Mouse (Mus musculus): ENCODE measurements around the gene Ube2b. TPM values are rescaled to one million over a fixed set of nuclear protein-coding genes. Genes with fewer than 3 reads are reported as not detected.

Gene Ube2b
- 35.4 and 40.0 TPM in 2 replicates for polyA plus RNA-seq (2012; rRNA removed)

DNA sequence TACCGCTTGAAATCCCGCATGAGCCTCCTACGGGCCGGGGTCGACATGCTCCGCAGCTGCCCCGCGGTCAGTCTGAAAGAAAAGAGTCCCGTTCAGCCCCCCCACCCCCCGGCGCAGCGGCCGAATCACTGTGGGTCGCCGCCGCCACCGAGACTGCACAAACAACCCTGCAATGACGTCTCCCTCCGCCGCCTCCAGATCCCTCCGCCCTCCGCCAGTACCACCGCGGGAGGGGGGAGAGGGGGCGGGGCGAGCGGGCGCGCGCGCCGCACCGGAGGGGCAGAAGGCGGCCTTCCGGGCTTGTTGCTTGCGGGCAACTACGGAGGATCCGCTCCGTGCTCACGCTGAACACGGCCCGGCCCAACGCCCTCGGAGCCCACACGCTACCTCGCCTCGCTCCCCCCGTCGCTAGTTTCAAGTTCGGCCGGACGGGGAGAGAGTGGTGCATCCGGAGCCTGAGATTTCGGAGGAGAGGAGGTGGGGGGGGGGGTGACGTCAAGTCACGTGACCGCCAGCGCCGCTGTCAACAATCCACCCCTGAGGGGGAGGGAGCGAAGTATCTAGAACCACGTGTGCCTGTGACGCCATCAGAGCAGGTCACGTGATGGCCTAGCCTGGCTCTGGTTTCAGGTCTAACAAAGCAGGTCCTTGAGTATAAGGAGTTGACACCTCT lies at the start of gene Ube2b:
Gene Ube2b, minus strand, starts transcription at position 473 of the 673 bp plus-strand sequence.
- DNase-seq (ENCODE audit: low read depth, low spot score), result peak; percentile 98
- under 1% methylated on average over 62 of the region's 63 CpGs for WGBS

GRCm38 (mm10) chr11:52046446-52047165 lies 46.0 kb upstream of the Ube2b start:
- WGBS, result 24% methylated on average over 4 of the region's 4 CpGs

DNA sequence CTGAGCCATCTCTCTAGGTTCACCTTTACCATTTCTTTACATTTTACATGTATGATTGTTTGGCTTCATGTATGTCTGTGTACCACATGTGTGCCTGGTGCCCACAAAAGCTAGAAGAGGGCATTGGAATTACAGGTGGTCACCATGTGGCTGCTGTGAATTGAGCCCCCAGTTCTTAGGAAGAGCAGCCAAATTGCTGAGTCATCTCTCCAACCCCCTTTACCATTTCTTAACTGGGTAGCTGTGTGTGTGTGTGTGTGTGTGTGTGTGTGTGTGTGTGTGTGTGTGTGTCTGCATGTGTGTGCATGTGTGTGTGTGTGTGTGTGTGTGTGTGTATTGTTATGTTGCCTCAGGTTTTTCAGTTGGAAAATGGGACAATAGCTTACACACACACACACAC lies 43.6 kb upstream of the Ube2b start:
- no peak for DNase-seq (ENCODE audit: low read depth, low spot score)

More at GRCm38 (mm10) chr11:52046446-52047165, 46.0 kb upstream of the Ube2b start:
- no peak for DNase-seq (ENCODE audit: low read depth, low spot score)

DNA sequence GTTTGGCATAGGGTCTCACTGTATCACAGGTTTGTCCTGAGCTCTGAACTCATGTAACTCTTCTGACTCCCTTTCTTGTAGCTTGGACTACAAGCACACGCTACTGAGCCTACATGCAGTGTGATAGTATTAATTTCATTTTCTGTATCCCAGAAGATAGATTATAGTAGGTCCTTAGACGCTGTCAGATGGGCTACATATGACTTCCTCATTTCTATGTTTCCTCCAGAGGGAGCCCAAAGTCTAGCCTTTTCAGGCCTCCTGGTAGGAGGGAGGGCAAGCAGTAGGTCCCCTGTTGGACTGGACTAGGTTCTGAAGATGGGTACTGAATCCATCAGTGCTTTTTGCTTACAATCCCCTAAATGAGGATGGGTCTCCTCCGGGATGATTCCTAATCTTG lies 42.7 kb upstream of the Ube2b start:
- DNase-seq (ENCODE audit: low read depth, low spot score), result no peak
- 63% methylated on average over 3 of the region's 3 CpGs for WGBS

DNA sequence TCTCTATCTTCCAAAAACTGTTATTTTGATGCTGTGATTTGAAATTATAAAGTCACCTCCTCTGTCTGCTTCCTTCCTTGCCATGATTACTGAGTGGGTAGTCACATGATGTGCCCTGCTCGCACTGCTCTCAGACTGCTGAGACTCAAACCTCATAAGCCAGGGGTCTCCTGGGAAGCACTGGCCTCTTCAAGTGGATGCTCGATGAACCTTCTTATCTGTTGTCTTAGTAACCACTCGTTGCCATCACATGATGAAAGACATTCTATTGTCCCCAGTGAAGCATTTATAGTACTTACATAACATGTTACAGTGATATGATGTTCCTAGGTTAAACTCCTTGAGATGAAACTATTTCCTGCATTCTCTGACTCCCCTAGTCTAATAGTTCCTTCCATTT lies 37.1 kb upstream of the Ube2b start:
- 51% methylated on average over 3 of the region's 3 CpGs for WGBS
- no peak for DNase-seq (ENCODE audit: low read depth, low spot score)

GRCm38 (mm10) chr11:52035905-52036304 lies 35.3 kb upstream of the Ube2b start:
- no peak for DNase-seq (ENCODE audit: low read depth, low spot score)
- 41% methylated on average over 3 of the region's 3 CpGs for WGBS

DNA sequence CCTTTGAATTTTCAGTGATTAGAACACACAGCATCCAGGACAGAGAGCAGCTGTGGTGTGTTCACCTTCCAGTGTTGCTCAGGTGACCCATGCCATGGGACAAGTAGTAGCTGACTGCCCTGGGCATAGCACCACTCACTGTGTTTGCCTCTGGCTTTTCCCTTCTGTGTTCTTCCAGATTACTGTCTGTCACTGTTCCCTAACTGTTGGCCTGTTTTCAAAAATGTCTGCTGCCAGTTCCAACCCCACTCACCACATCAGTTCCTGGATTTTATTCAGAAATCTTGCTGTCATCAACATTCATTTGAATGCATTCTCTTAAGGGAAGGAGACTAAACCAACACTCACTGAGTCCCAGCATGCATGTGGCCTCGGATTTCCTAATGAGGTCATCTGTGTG lies 33.4 kb upstream of the Ube2b start:
- no peak for DNase-seq (ENCODE audit: low read depth, low spot score)
- 80% methylated on average over 1 of the region's 1 CpGs for WGBS

GRCm38 (mm10) chr11:52032356-52032755 lies 31.8 kb upstream of the Ube2b start:
- WGBS, result 65% methylated on average over 8 of the region's 8 CpGs
- DNase-seq (ENCODE audit: low read depth, low spot score), result no peak

DNA sequence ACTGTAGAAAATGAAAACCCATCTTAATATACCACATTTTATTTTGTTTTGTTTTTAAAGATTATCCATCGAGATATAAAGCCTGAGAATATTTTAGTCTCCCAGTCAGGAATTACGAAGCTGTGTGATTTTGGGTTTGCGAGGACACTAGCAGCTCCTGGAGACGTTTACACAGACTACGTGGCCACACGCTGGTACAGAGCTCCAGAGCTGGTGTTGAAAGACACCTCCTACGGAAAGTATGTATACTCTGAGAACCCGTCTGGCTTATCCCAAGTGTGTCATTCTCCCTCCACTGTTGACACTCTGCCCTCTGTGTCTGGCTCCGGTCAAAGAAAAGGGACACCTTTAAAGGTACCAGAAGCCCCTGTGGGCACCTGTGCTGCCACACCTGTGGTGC lies 17.7 kb upstream of the Ube2b start:
- no peak for DNase-seq (ENCODE audit: low read depth, low spot score)
- WGBS, result 77% methylated on average over 9 of the region's 9 CpGs

GRCm38 (mm10) chr11:52011541-52011940 lies 11.0 kb upstream of the Ube2b start:
- 65% methylated on average over 5 of the region's 5 CpGs for WGBS
- DNase-seq (ENCODE audit: low read depth, low spot score), result no peak

DNA sequence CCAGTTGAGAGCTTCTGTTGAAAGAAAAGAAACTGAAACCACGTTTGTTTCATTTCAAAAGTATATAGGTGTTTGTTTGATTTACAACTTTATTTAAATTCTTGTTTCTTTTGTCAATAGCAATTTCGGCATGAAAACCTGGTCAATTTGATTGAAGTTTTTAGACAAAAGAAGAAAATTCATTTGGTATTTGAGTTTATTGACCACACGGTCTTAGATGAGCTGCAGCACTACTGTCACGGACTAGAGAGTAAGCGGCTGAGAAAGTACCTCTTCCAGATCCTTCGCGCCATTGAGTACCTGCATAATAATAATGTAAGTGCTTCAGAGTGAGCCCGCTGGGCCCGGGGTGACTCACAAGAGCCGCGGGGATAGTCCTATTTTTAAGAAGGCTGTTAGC lies 10.4 kb upstream of the Ube2b start:
- 82% methylated on average over 11 of the region's 11 CpGs for WGBS
- DNase-seq (ENCODE audit: low read depth, low spot score), result no peak

- WGBS, result 16% methylated on average over 2 of the region's 2 CpGs
- no peak for DNase-seq (ENCODE audit: low read depth, low spot score)
Measured at GRCm38 (mm10) chr11:52005586-52005985, 5.0 kb upstream of the Ube2b start.

- peak; percentile 93 for DNase-seq (ENCODE audit: low read depth, low spot score)
- WGBS, result under 1% methylated on average over 51 of the region's 51 CpGs
Measured at GRCm38 (mm10) chr11:52003772-52004528, 3.4 kb upstream of the Ube2b start, which contains the start of gene Cdkl3. Gene Cdkl3, plus strand, starts transcription at chr11:52004221.

DNA sequence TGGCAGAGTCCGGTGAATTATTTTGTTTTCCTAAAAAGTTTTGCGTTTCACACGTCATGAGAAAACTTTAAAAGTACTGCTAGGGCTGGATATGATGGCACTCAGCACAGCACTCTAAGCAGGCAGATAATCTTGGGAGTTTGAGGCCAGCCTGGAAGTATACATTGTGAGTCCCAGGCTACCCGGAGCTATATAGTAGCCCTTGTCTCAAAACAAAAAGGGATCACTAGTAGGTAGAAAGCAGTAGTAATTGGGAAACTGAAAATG lies 2.9 kb upstream of the Ube2b start:
- 8% methylated on average over 4 of the region's 4 CpGs for WGBS
- DNase-seq (ENCODE audit: low read depth, low spot score), result peak; percentile 22

DNA sequence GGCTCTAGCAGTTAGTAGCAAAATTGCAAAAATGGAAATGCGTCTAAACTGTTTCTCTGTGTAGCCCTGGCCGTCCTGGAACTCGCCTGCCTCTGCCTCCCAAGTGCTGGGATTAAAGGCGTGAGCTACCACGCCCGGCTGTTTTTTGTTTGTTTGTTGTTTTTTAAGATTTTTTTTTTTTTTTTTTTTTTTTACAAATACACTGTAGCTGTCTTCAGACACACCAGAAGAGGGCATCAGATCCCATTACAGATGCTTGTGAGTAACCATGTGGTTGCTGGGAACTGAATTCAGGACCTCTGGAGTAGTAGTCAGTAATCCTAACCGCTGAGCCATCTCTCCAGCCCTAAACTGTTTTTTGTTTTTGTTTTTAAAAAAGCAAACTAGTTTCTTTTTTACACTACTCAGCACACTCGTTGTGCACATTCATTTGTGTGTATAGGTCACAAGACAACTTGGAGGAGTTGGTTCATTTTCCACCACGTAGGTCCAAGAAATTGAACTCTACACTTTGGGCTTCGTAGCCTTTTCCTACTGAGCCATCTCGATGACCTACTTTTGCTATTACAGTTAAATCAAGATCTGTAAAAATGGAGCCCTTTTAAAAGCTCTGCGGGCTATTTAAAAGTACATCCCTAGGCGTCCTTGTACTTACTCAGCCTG lies 2.4 kb upstream of the Ube2b start:
- DNase-seq (ENCODE audit: low read depth, low spot score), result no peak
- WGBS, result 57% methylated on average over 13 of the region's 13 CpGs

DNA sequence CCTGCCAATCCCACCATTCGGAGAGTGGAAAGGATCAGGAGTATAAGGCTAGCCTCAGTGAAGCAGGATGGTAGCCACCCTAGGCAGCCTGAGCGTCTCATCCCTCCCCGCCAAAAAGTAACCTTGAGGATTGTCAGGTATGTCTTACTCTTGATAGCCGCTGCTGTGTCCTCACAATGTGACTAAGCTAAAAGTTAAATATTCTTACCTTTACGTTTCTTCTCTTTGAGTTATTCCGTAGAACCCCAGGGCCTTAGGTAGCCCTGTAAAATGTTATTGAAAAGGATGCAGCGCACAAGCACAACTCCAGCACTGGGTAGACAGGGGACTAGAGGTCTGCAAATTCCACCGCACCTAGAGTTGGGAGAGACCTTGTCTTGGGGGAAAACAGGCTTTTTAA lies 1.3 kb upstream of the Ube2b start:
- DNase-seq (ENCODE audit: low read depth, low spot score), result no peak
- 96% methylated on average over 8 of the region's 8 CpGs for WGBS

DNA sequence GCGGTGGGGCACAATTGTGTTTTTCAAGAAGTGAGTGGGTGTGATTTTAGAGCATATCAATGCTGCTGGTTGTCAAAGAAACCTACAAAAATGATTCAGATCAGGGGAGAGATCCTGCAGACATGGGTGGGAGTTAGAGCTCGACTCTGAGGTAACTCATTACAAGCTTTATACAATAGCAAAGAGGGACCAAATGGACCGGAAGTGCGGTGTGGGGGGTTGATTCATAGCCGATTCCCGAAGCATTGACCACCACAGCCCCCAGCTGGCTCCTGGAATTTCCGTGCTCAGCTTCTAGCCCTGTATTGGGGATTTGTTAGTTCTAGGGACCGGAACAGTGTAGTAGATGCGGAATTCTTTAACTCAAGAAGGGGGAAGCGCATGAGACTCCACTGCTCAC lies 779 bp upstream of the Ube2b start:
- WGBS, result 79% methylated on average over 10 of the region's 10 CpGs
- DNase-seq (ENCODE audit: low read depth, low spot score), result no peak

DNA sequence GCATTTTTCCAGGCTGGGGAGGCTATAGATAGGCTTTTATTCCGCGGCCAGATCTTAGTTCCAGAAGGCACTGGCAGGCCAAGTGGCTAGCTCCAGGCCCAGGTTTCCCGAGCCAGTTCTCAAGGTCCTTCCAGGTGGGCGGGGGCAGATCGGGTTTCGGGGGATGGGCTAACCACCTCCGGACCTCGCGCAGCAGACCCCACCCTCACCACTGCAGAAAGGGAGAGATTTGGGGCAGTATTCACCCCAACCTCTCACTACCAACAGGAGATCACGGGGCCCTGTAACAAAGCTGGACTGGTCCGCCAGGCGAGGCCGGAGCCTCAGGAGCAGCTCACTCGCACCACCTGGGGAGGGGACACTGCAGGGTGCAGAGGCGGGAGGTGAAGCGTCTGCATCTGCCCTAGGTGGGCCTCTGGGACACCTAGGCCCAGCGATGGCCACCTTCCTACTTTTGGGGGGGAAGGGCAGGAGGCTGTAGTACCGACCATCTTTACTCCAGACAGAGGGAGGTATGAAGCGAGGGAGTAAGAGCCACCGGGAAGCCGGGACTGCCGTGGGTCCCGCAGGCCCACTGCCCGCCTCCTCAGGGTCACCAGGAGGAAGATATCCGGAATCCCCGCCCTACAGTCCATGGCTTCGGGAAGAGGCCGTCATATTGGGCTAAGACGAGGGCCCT lies 812 bp downstream of the Ube2b start:
- WGBS, result under 1% methylated on average over 29 of the region's 29 CpGs
- no peak for DNase-seq (ENCODE audit: low read depth, low spot score)

DNA sequence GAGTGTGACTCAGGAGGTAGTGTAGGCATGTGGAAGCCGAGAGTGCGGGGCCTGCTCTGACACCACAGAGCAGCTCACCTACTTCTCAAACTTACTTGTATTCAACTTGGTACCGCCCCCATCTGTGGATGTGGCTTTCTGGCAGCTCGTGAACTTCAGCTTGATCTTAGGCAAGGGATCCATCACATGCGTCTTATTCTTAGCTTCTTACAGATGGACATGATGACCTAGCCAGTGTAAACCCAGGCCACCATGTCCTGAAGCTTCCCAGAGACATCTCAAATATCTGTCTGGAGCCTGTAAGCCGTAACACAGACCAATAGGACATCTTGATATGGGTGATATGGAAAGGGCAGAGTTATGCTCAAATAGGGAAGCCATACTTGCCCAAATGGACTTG lies 28.9 kb downstream of the Ube2b start:
- 95% methylated on average over 6 of the region's 6 CpGs for WGBS

GRCm38 (mm10) chr11:51969511-51969910 lies 31.1 kb downstream of the Ube2b start:
- no peak for DNase-seq (ENCODE audit: low read depth, low spot score)
- WGBS, result 91% methylated on average over 2 of the region's 2 CpGs

More for the DNA sequence above, 28.9 kb downstream of the Ube2b start:
- DNase-seq (ENCODE audit: low read depth, low spot score), result no peak
